Mouse (Mus musculus) embryonic facial prominence, embryonic 12.5 days (tissue): ENCODE results near the gene Cbx4. TPM values are rescaled to one million over a fixed set of nuclear protein-coding genes. Genes with fewer than 3 reads are reported as not detected.

ENCODE experiments used
- ATAC-seq: fragments of 200-750 bp; cut with Nextera tagmentation; 2 replicates; pipeline ENCODE4 v1.8.0; 2017; ENCODE audit not compliant: insufficient number of reproducible peaks, insufficient read depth, low FRiP score, low TSS enrichment
- H3K27ac ChIP-seq: fragments of 300-500 bp; sonication (generic); 2 replicates; pipeline ENCODE4 v1.5.1; 2016; ENCODE audit warnings: mild to moderate bottlenecking
- H3K27me3 ChIP-seq: fragments of 300-500 bp; sonication (generic); 2 replicates; pipeline ENCODE4 v1.6.1; 2016; ENCODE audit warnings: mild to moderate bottlenecking, moderate library complexity
- H3K36me3 ChIP-seq: fragments of 300-500 bp; sonication (generic); 2 replicates; pipeline ENCODE4 v1.6.1; 2016; ENCODE audit warnings: mild to moderate bottlenecking
- H3K4me1 ChIP-seq: fragments of 300-500 bp; sonication (generic); 2 replicates; pipeline ENCODE4 v1.6.1; 2016
- H3K4me2 ChIP-seq: fragments of 300-500 bp; sonication (generic); replicated peaks from 2 replicates; pipeline ENCODE4 v1.6.1; 2016; ENCODE audit warnings: mild to moderate bottlenecking, moderate library complexity
- H3K4me3 ChIP-seq: fragments of 300-500 bp; sonication (generic); 2 replicates; pipeline ENCODE4 v1.5.1; 2016; ENCODE audit warnings: mild to moderate bottlenecking
- H3K9ac ChIP-seq: fragments of 300-500 bp; sonication (generic); 2 replicates; pipeline ENCODE4 v1.6.1; 2016; ENCODE audit warnings: mild to moderate bottlenecking, moderate library complexity
- H3K9me3 ChIP-seq: fragments of 300-500 bp; sonication (generic); 2 replicates; pipeline ENCODE4 v1.6.1; 2016; ENCODE audit warnings: mild to moderate bottlenecking, moderate library complexity
- WGBS: fragments of 180-500 bp; shearing (Covaris S2); methylation state at CpG from one replicate; pipeline ENCODE4 v1.1.7; 2016; 5-methylcytosine and 5-hydroxymethylcytosine counted together
- polyA plus RNA-seq: library from polyadenylated mRNA; unstranded; fragments of >200 nt; fragmentation: Nextera tagmentation; extraction: Ambion mirVana; gene quantifications from 2 replicates; pipeline ENCODE4 v1.2.1, GENCODE M21; 2016

The Cbx4 gene
- 11.7 and 12.3 TPM in 2 replicates for polyA plus RNA-seq

- Histone ChIP-seq H3K27me3 (peaks cover 64% of the 10 kb centered on the region), H3K4me2 (peak within 1 kb of the TSS; percentile 85), H3K9me3 (no peaks in the 10 kb centered on the region), H3K27ac (peak within 1 kb of the TSS; percentile 99), H3K9ac (peak within 1 kb of the TSS; percentile 88), H3K4me1 (peaks cover 69% of the 10 kb centered on the region), H3K4me3 (peak within 1 kb of the TSS; percentile 88), H3K36me3 (peaks cover 9% of the 10 kb centered on the region)
- WGBS, result under 1% methylated on average over 56 of the region's 67 CpGs
- peak; percentile 85 for ATAC-seq
These were observed at the start of gene Cbx4 for GRCm38 (mm10) chr11:119086144-119086971. TSS of gene Cbx4 (minus strand) at chr11:119086221.

GRCm38 (mm10) chr11:119134586-119134985 is 48.6 kb upstream of the Cbx4 start:
- peak overlapping the region; percentile 21 for H3K4me2 ChIP-seq
- H3K9me3 ChIP-seq, result no peaks in the 10 kb centered on the region
- no peaks in the 10 kb centered on the region for H3K36me3 ChIP-seq
- peak overlapping the region; percentile 50 for H3K27ac ChIP-seq
- no peak for ATAC-seq
- peak overlapping the region; percentile 15; the same call in 1 of the 2 replicates for H3K9ac ChIP-seq
- 14% methylated on average over 17 of the region's 17 CpGs for WGBS
- H3K4me1 ChIP-seq, result peaks cover 15% of the 10 kb centered on the region; the same call in 1 of the 2 replicates
- H3K4me3 ChIP-seq, result no peak overlapping the region
- H3K27me3 ChIP-seq, result peaks cover 34% of the 10 kb centered on the region

- no peak overlapping the region for H3K27ac ChIP-seq
- H3K36me3 ChIP-seq, result no peaks in the 10 kb centered on the region
- H3K27me3 ChIP-seq, result peaks cover 44% of the 10 kb centered on the region
- H3K4me2 ChIP-seq, result no peak overlapping the region
- ATAC-seq, result no peak
- H3K9ac ChIP-seq, result no peak overlapping the region
- peaks cover 17% of the 10 kb centered on the region; the same call in 1 of the 2 replicates for H3K4me1 ChIP-seq
- 69% methylated on average over 5 of the region's 5 CpGs for WGBS
- no peaks in the 10 kb centered on the region for H3K9me3 ChIP-seq
- H3K4me3 ChIP-seq, result no peak overlapping the region
These were observed 47.6 kb upstream of the Cbx4 start for GRCm38 (mm10) chr11:119133437-119134221.

GRCm38 (mm10) chr11:119132198-119133035 is 46.4 kb upstream of the Cbx4 start:
- ATAC-seq, result no peak
- Histone ChIP-seq H3K9ac (no peak overlapping the region), H3K4me3 (no peak overlapping the region), H3K36me3 (no peaks in the 10 kb centered on the region), H3K4me1 (peaks cover 25% of the 10 kb centered on the region), H3K27me3 (peaks cover 55% of the 10 kb centered on the region), H3K9me3 (no peaks in the 10 kb centered on the region), H3K4me2 (no peak overlapping the region), H3K27ac (no peak overlapping the region)
- WGBS, result 70% methylated on average over 14 of the region's 14 CpGs

- Histone ChIP-seq H3K27ac (no peak overlapping the region), H3K36me3 (no peaks in the 10 kb centered on the region), H3K4me2 (peak overlapping the region; percentile 47), H3K9me3 (no peaks in the 10 kb centered on the region), H3K27me3 (peaks cover 62% of the 10 kb centered on the region), H3K4me3 (peak overlapping the region; percentile 17), H3K9ac (no peak overlapping the region), H3K4me1 (peaks cover 42% of the 10 kb centered on the region)
- 19% methylated on average over 22 of the region's 24 CpGs for WGBS
- ATAC-seq, result no peak
These were observed 44.2 kb upstream of the Cbx4 start for GRCm38 (mm10) chr11:119130081-119130765.

GRCm38 (mm10) chr11:119129281-119130058 is 43.4 kb upstream of the Cbx4 start:
- Histone ChIP-seq H3K27ac (no peak overlapping the region), H3K4me2 (peak overlapping the region; percentile 47), H3K4me3 (peak overlapping the region; percentile 17; the same call in 1 of the 2 replicates)

GRCm38 (mm10) chr11:119128668-119129280 is 42.8 kb upstream of the Cbx4 start:
- H3K4me2 ChIP-seq, result no peak overlapping the region
- no peak overlapping the region for H3K27ac ChIP-seq
- no peak for ATAC-seq
- 46% methylated on average over 11 of the region's 11 CpGs for WGBS
- H3K27me3 ChIP-seq, result peaks cover 51% of the 10 kb centered on the region
- H3K9ac ChIP-seq, result no peak overlapping the region
- peaks cover 37% of the 10 kb centered on the region for H3K4me1 ChIP-seq
- no peak overlapping the region for H3K4me3 ChIP-seq
- no peaks in the 10 kb centered on the region for H3K9me3 ChIP-seq
- H3K36me3 ChIP-seq, result no peaks in the 10 kb centered on the region

More at GRCm38 (mm10) chr11:119129281-119130058, 43.4 kb upstream of the Cbx4 start:
- Histone ChIP-seq H3K27me3 (peaks cover 57% of the 10 kb centered on the region), H3K9me3 (no peaks in the 10 kb centered on the region), H3K36me3 (no peaks in the 10 kb centered on the region), H3K9ac (no peak overlapping the region), H3K4me1 (peaks cover 37% of the 10 kb centered on the region)
- no peak for ATAC-seq
- WGBS, result 45% methylated on average over 18 of the region's 18 CpGs

GRCm38 (mm10) chr11:119127686-119128473 is 41.9 kb upstream of the Cbx4 start:
- Histone ChIP-seq H3K4me1 (peaks cover 37% of the 10 kb centered on the region), H3K36me3 (no peaks in the 10 kb centered on the region), H3K4me3 (no peak overlapping the region), H3K27me3 (peaks cover 45% of the 10 kb centered on the region), H3K27ac (no peak overlapping the region), H3K9ac (no peak overlapping the region), H3K9me3 (no peaks in the 10 kb centered on the region), H3K4me2 (no peak overlapping the region)
- ATAC-seq, result no peak
- 60% methylated on average over 9 of the region's 9 CpGs for WGBS

- Histone ChIP-seq H3K27me3 (peaks cover 40% of the 10 kb centered on the region), H3K9me3 (no peaks in the 10 kb centered on the region), H3K9ac (no peak overlapping the region), H3K4me3 (no peak overlapping the region; the same call in 1 of the 2 replicates), H3K36me3 (no peaks in the 10 kb centered on the region), H3K4me1 (peaks cover 37% of the 10 kb centered on the region), H3K27ac (no peak overlapping the region), H3K4me2 (no peak overlapping the region)
- WGBS, result 33% methylated on average over 12 of the region's 12 CpGs
- no peak for ATAC-seq
These were observed 41.1 kb upstream of the Cbx4 start for GRCm38 (mm10) chr11:119127147-119127546.
